Mouse (Mus musculus): ENCODE measurements around the gene Fxr2. TPM values are rescaled to one million over a fixed set of nuclear protein-coding genes. Genes with fewer than 3 reads are reported as not detected.

Gene Fxr2
- 12.5 and 13.6 TPM in 2 replicates for polyA plus RNA-seq (2015; fragmentation: Nextera tagmentation; extraction: Ambion mirVana)

DNA sequence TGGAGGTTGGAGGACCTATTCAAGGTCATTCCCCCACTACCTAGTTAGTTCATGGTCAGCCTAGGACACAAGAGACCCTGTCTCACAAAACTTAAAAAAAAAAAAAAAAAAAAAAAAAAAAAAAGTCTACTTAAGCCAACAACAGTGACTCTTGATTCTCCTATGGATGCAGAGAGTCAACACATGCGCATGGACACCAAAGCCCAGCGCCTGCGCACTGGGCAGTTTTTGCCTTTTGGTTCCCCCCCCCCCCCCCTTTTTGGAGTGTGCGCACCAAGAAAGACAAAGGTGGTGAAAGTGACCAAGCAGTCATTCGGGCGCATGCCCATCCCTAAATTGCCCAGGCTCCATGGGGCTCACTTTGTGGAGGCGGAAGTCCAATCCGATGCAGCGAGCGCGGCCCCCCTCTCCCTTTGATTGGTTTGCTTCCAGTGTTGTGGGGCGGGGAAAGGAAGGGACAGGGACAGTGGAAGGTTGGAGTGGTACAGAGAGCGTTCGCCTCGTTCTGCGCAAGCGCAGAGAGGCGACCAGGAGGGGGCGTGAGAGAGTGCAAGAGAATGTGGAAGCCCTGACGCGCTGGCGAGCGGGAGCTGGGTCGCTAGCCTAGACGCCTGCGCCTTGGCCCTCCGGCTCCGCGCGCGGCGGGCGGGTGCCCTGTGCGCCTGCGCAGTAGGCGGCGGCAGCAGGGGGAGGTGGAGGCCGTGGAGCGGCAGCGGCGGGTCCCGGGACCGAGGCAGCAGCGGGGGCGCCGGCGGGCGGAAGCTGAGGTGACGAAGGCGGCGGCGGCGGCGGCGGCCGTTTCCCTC lies at the start of gene Fxr2:
Gene Fxr2 (plus strand): TSS at position 707 of the 806 bp plus-strand sequence.

DNA sequence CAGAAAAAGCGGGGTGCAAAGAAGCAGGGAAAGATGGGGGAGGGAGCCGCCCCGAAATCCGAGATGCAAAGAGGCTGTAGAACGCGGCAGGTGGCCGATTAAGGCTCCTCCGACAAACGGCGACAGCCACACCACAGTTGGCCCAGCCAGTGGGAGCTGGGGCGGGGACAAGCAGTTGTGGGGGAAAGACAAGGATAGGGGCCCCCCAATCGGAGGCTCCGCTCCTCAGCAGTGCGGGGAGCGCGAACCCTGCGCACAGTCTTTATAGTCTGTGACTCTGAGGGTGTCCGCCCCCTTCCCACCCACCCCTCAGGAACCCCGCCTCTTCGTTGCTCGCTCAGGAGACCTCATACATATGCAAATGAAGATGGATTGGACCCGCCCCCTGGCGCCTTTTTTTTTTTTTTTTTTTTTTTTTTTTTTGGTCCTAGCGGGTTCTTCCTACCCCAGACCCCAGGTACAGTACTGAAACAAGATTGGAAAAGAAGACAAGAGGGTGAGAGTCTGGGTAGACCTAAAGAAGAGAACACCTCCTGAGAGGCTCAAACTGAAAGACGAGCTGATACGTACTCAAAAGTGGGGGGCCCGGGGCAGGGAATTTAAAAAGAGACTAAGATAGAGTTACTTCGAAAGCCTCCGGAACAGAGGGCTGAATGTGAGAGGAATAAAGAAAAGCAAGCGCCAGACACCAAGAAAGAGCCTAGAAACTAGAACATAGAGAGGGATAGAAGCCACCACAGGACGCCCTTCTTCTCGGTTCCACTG lies 26.9 kb upstream of the Fxr2 start, which contains the start of gene Atp1b2:
Gene Atp1b2 (minus strand): TSS at position 217 of the 765 bp plus-strand sequence.

DNA sequence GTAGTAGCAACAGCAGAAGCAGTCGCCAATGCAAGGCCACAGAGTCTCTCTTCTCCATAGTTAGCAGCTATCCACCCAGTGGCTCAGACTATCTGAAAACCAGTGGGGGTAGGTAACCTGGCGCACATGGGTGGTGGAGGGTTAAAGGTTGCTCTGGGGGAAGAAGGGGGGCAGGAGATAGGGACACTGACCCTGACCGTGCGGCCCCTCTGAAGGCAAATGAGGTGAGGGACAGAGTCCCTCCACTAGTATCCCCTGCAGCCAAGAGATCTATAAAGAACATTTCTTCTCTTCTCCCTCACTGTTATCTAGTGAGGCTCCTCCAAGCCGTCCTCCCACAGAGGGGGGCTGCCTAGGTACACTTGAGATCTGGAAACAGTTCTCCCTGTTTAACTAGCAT lies 15.0 kb upstream of the Fxr2 start, which contains the start of gene Shbg:
Gene Shbg (minus strand): TSS at position 101 of the 400 bp plus-strand sequence.

DNA sequence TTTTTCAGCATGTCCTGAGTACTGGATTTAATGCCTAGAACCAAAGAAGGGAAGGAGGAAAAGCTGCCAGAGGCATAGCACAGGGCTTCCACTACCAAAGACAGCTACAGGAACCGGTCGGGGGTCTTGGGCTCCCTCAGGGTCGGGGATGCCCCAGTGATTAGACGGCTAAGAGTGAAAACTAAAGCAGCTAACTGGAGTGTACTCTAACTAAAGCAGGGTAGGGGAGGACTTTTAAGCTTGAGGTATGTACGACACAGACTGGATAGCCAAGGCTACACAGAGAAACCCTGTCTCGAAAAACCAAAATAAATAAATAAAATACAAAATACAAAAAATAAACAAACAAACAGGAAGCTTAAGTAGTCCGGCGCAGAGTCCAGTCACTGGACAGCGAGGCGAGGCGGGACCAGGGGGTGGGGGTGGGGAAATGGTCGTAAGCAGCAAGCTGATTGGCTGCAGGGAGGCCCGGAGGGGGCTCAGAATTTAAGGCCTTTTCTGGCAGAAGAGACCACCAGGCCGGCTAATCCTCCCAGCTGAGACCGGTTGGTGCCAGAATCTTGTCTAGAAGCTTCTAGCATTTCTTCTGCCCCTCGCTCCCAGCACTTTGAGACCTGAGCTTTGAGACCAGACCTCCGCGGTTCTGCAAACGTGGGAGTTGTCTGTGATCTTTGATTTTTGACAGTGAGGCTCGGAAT lies 11.1 kb upstream of the Fxr2 start, which contains the start of gene Sat2:
Gene Sat2 (plus strand): TSS at position 454 of the 698 bp plus-strand sequence.

DNA sequence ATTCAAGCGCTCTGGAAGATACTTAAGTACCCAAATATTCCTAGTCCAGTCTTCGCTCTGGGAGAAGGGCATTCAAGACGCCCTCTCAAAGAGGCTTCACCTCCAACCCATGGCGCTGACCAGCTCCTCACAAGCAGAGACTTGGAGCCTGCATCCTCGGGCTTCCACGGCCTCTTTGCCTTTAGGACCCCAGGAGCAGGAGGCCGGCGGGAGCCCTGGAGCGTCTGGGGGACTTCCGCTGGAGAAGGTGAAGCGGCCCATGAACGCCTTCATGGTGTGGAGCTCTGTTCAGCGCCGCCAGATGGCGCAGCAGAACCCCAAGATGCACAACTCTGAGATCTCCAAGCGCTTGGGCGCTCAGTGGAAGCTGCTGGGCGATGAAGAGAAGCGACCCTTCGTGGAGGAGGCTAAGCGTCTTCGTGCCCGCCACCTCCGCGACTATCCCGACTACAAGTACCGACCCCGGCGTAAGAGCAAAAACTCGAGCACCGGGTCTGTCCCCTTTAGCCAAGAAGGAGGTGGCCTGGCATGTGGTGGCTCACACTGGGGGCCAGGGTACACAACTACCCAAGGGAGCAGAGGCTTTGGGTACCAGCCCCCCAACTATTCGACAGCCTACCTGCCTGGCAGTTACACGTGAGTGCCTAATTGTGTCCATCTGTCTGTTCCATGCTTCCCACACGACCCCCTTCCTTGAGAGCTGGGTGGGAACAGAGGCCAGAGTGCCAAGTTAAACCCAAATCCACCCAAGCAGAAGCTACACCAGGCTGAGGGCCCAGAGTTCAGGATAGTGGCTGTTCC lies 22.7 kb downstream of the Fxr2 start, which contains the start of gene Sox15:
Gene Sox15 (plus strand): TSS at position 51 of the 801 bp plus-strand sequence.

DNA sequence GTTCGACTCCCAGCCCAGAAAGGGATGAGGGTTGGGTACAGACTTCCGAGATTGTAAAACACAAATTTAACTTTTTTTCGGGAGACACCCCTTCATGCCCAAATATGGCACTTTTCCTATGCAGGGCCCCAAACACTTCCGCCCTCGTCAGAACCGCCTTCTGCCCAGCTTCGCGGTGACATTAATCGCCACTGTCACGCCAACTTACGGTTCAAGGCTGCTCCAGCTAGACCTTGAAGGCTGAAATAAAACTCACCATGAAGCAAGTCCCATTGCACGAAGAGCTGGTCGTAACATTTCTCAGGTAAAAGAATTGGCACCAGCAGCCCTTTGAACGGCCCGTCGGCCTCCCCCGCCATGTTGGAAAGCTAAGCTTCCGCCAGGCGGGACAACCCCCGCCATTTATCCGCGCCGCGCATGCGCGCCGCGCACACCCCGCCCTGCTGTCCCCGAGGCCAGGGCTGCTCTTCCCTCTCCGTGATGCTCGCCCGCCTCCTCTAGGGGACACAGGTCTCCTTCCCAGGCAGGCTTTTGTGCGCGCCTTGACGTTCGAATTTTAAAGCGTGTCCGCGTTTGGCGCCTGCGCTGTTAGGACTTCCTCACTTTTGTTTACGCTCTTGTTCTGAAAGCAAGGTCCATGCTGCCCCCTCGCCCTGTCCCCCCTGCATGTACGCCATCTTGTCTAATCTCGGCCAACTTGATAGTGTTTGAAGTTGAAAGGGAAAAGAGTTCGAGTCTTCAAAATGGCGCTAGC lies 29.6 kb downstream of the Fxr2 start, which contains the start of gene Mpdu1:
Gene Mpdu1 (minus strand): TSS at position 430 of the 754 bp plus-strand sequence.

DNA sequence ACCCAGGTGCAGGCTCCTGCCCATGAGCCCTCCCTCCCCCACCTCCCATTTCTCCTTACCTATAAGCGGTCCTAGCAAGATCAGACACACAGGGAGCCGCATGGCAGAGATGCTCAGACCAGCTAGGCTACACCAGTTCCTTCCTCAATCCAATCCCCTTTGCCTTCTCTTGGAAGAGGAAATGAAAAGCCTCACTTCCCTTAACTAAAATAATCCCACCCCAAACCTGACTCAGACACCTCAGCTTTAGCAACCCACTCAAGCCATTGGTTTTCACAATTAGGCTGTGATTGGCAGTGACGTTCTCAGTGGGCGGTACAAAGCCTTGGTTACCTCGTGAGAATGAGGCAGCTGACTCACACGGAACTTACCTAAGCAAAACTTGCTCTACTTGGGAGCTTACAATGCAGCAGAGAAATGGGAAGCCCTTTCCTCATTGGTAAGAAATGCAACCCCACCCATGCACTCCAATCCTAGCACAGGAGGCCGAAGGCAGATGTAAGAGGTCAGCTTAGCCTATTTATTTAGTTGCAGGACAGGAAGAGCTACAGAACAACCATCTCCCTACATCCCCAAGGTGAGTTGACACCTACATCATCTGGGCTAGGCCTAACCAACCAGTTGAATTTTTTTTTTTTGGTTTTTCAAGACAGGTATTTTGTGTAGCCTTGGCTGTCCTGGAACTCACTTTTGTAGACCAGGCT lies 33.3 kb downstream of the Fxr2 start, which contains the start of gene Cd68:
Gene Cd68 (minus strand): TSS at position 193 of the 704 bp plus-strand sequence.

DNA sequence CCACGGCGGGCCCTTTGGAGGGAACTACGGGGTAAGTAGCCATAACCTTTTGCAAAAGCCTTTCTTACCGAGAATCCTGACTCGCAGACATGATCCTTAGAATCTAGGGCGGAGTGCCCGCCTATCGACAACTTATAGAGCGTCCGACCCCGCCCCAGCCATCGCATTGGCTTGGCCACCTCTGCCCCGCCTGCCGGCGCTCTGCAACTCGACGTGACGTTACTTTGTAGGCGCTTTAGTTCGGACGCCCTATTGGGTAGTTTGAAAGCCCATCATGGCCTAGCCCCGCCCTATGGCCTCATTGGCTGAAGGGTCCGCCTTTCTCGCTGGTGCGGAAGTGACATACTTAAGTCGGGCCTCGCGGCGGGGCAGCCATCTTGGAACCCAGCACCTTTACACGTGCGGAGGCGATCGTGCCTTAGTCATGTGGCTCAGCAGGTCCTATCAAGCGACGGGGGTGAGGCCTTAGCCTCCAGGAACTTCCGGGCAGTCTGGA lies 39.5 kb downstream of the Fxr2 start, which contains the start of gene Eif4a1:
Gene Eif4a1 (minus strand): TSS at position 213 of the 496 bp plus-strand sequence.

DNA sequence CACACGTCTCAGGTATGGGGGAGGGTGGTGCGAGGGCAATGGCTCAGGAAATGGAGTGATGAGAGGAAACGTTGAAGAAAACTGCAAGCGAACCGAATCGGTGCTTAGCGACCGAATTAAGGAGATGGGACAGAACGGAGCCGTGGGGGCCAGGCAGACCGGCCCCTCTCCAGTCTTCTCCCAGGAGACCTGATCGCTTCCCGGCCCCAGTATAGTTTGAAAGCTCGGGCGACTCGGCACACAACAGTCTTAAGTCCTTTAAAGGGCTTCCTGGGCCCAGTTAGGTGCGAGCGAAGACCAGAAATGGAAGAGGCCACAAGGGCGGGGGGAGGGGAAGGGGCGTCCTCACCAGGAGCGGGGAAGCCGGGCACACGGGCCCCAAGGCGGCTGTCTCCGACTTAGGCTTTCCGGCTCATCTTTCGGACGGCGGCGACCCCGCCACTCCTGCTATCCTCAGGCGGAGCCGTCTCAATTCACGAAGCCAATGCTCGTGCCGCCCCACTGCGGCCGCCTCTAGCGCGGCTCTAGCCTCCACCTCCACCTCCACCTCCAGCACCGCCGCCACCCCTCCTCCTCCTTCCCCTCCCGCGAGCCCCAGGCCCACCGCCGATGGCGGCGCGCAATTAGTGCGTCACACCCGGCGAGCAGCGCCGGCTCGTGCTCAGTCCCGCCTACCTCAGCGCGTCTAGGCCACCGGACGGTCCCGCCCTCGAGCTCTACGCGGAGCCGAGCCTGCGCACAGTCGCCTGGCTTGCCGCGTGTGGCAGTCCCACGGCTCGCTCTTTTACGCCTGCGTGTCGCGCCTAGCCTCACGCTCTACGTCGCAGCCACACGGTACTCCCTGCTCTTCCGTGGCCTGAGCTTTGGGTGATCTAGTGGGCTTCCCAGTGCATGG lies 48.8 kb downstream of the Fxr2 start, which contains the start of gene Senp3:
Gene Senp3 (minus strand): TSS at position 771 of the 895 bp plus-strand sequence.

DNA sequence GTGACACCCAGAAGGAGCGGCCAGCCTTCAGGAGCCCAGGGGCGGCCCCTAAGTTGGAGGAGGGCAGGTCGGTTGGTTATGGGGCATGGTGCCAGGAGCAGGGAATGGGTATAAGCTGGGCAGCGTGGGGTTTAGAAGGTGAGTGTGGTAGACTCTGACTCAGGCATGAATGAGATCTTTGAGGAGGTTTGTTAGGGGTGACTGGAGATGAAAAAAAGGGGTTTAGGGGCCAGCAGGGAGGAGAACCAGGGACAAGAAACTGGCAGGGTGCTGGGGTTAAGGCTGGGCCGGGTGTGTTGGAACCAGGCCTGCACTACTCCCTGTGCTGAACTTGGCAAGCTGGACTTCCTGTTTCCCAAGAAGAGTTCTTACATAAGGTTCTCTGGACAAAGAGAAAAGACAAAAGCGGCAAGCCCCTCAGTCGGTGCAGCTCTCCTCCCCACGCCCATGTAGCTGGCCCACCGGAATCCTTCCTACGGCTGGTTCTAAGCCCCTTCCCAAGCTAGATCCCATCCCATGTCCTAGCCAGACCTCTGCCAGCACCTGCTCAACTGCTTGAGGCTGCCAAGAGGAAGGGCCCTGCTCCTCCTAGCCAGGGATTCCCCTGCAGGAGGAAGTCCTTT lies 52.8 kb downstream of the Fxr2 start, which contains the start of gene Tnfsf13:
Gene Tnfsf13 (minus strand): TSS at position 259 of the 623 bp plus-strand sequence.

DNA sequence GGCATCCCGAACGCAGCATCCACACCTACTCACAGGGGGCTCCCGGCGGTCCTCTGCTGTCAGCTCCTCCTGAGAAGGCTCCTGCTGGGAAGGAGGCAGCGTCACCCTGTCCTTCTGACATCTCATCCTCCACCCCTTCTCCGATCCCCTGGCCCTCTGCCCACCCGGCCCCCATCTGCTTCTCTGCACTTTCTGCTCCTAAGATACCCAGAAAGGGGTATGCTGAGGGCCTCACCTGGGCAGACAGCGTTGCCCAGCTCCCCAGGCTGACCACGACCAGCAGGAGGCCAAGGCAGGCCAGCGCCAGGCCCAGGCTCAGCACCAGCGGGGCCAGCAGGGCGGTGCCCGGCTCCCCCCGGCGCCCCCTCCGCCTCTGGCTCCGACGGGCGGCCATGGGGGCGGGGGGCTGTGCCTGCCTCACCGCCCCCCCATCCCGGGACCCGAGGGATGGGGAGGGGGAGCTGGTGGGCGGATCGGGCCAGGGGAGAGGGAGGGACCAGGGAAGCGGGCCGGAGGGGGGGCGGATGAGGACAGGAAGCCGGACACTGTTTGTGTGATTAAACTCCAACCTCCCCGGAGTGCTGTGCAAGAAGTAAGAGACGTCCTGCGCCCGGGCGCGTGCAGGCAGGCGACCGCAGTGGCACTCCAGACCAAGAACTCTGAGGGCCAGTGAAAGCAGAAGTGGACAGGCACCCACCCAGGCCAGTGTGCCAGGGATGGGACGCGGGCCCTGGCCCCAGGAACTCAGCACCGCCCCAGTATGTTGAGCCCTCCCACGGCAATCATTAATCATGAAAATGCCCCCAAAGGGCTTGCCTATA lies 62.8 kb downstream of the Fxr2 start, which contains the start of the genes Tnfsf12 and Tnfsfm13:
Gene Tnfsf12 (minus strand): TSS at position 489 of the 821 bp plus-strand sequence.
Gene Tnfsfm13 (minus strand): TSS at position 738 of the 821 bp plus-strand sequence.

MicroRNAs encoded within 50 kb of the gene (microRNA counts, 519-probe panel; counts per million panel counts)
- microRNA mmu-miR-1934 (not detected), microRNA mmu-miR-467f (3,529 counts per million, percentile 60 among the panel's probes with 10 or more counts)

Small RNA genes lying within 50 kb of the gene (microRNA-seq; reads per million reads assigned to microRNA genes)
- gene Mir1934 (2.5 reads per million), gene Mir467f (not detected)

Other genes starting within 250 kb of the Fxr2 start
- 157 and 160 TPM in 2 replicates for gene Naa38, start 237.5 kb upstream of the Fxr2 start, polyA plus RNA-seq (2015; fragmentation: Nextera tagmentation; extraction: Ambion mirVana)
- gene Cyb5d1, start 237.4 kb upstream of the Fxr2 start, polyA plus RNA-seq (2015; fragmentation: Nextera tagmentation; extraction: Ambion mirVana): 15.0 and 16.0 TPM in 2 replicates
- 19.0 and 19.9 TPM in 2 replicates for gene Tmem88, start 234.8 kb upstream of the Fxr2 start, polyA plus RNA-seq (2015; fragmentation: Nextera tagmentation; extraction: Ambion mirVana)
- 11.5 and 13.3 TPM in 2 replicates for gene Kdm6b, start 219.3 kb upstream of the Fxr2 start, polyA plus RNA-seq (2015; fragmentation: Nextera tagmentation; extraction: Ambion mirVana)
- 0.13 and 0.16 TPM in 2 replicates for gene Dnah2, start 83.9 kb upstream of the Fxr2 start, polyA plus RNA-seq (2015; fragmentation: Nextera tagmentation; extraction: Ambion mirVana)
- gene Efnb3, start 72.8 kb upstream of the Fxr2 start, polyA plus RNA-seq (2015; fragmentation: Nextera tagmentation; extraction: Ambion mirVana): 3.4 and 3.7 TPM in 2 replicates
- gene Wrap53, start 52.7 kb upstream of the Fxr2 start, polyA plus RNA-seq (2015; fragmentation: Nextera tagmentation; extraction: Ambion mirVana): 8.2 and 8.8 TPM in 2 replicates
- 44.4 and 46.3 TPM in 2 replicates for gene Trp53, start 52.6 kb upstream of the Fxr2 start, polyA plus RNA-seq (2015; fragmentation: Nextera tagmentation; extraction: Ambion mirVana)
- 13.2 and 14.4 TPM in 2 replicates for gene Atp1b2, start 27.0 kb upstream of the Fxr2 start, polyA plus RNA-seq (2015; fragmentation: Nextera tagmentation; extraction: Ambion mirVana)
- gene Shbg, start 15.1 kb upstream of the Fxr2 start, polyA plus RNA-seq (2015; fragmentation: Nextera tagmentation; extraction: Ambion mirVana): not detected in 2 replicates
- 19.2 and 22.9 TPM in 2 replicates for gene Sat2, start 11.0 kb upstream of the Fxr2 start, polyA plus RNA-seq (2015; fragmentation: Nextera tagmentation; extraction: Ambion mirVana)
- 3.2 and 7.1 TPM in 2 replicates for gene Sox15, start 22.3 kb downstream of the Fxr2 start, polyA plus RNA-seq (2015; fragmentation: Nextera tagmentation; extraction: Ambion mirVana)
- gene Mpdu1, start 29.7 kb downstream of the Fxr2 start, polyA plus RNA-seq (2015; fragmentation: Nextera tagmentation; extraction: Ambion mirVana): 33.5 and 41.2 TPM in 2 replicates
- 27.9 and 48.1 TPM in 2 replicates for gene Cd68, start 33.2 kb downstream of the Fxr2 start, polyA plus RNA-seq (2015; fragmentation: Nextera tagmentation; extraction: Ambion mirVana)
- gene Eif4a1, start 39.4 kb downstream of the Fxr2 start, polyA plus RNA-seq (2015; fragmentation: Nextera tagmentation; extraction: Ambion mirVana): 378 and 433 TPM in 2 replicates
- 46.3 and 49.8 TPM in 2 replicates for gene Senp3, start 49.1 kb downstream of the Fxr2 start, polyA plus RNA-seq (2015; fragmentation: Nextera tagmentation; extraction: Ambion mirVana)
- 0.47 and 0.62 TPM in 2 replicates for gene Tnfsf13, start 52.8 kb downstream of the Fxr2 start, polyA plus RNA-seq (2015; fragmentation: Nextera tagmentation; extraction: Ambion mirVana)
- 17.2 and 17.8 TPM in 2 replicates for gene Tnfsf12, start 62.9 kb downstream of the Fxr2 start, polyA plus RNA-seq (2015; fragmentation: Nextera tagmentation; extraction: Ambion mirVana)
- gene Tnfsfm13, start 63.1 kb downstream of the Fxr2 start, polyA plus RNA-seq (2015; fragmentation: Nextera tagmentation; extraction: Ambion mirVana): 4.7 and 5.4 TPM in 2 replicates
- gene Polr2a, start 125.6 kb downstream of the Fxr2 start, polyA plus RNA-seq (2015; fragmentation: Nextera tagmentation; extraction: Ambion mirVana): 9.3 and 10.3 TPM in 2 replicates
- gene Slc35g3, start 129.0 kb downstream of the Fxr2 start, polyA plus RNA-seq (2015; fragmentation: Nextera tagmentation; extraction: Ambion mirVana): not detected in 2 replicates
- 3.9 and 4.3 TPM in 2 replicates for gene Zbtb4, start 132.9 kb downstream of the Fxr2 start, polyA plus RNA-seq (2015; fragmentation: Nextera tagmentation; extraction: Ambion mirVana)
- 5.9 and 6.9 TPM in 2 replicates for gene Chrnb1, start 163.0 kb downstream of the Fxr2 start, polyA plus RNA-seq (2015; fragmentation: Nextera tagmentation; extraction: Ambion mirVana)
- gene Fgf11, start 168.9 kb downstream of the Fxr2 start, polyA plus RNA-seq (2015; fragmentation: Nextera tagmentation; extraction: Ambion mirVana): 0.78 and 0.86 TPM in 2 replicates
- 13.7 TPM in 2 replicates for gene Tmem102, start 172.6 kb downstream of the Fxr2 start, polyA plus RNA-seq (2015; fragmentation: Nextera tagmentation; extraction: Ambion mirVana)
- gene Gm39566, start 182.3 kb downstream of the Fxr2 start, polyA plus RNA-seq (2015; fragmentation: Nextera tagmentation; extraction: Ambion mirVana): not detected in 2 replicates
- not detected in 2 replicates for gene Spem2, start 185.5 kb downstream of the Fxr2 start, polyA plus RNA-seq (2015; fragmentation: Nextera tagmentation; extraction: Ambion mirVana)
- gene Spem1, start 189.2 kb downstream of the Fxr2 start, polyA plus RNA-seq (2015; fragmentation: Nextera tagmentation; extraction: Ambion mirVana): 0.25 TPM in 1 of 2 replicates, not detected in the other
- 3.0 and 3.5 TPM in 2 replicates for gene Nlgn2, start 204.8 kb downstream of the Fxr2 start, polyA plus RNA-seq (2015; fragmentation: Nextera tagmentation; extraction: Ambion mirVana)
- gene Tmem256, start 205.5 kb downstream of the Fxr2 start, polyA plus RNA-seq (2015; fragmentation: Nextera tagmentation; extraction: Ambion mirVana): 421 and 430 TPM in 2 replicates
- gene Plscr3, start 213.4 kb downstream of the Fxr2 start, polyA plus RNA-seq (2015; fragmentation: Nextera tagmentation; extraction: Ambion mirVana): 94.6 and 111 TPM in 2 replicates
- 6.2 and 6.4 TPM in 2 replicates for gene Tnk1, start 225.7 kb downstream of the Fxr2 start, polyA plus RNA-seq (2015; fragmentation: Nextera tagmentation; extraction: Ambion mirVana)
- not detected in 2 replicates for gene Tmem95, start 245.0 kb downstream of the Fxr2 start, polyA plus RNA-seq (2015; fragmentation: Nextera tagmentation; extraction: Ambion mirVana)
- 9.2 and 10.3 TPM in 2 replicates for gene Kctd11, start 248.4 kb downstream of the Fxr2 start, polyA plus RNA-seq (2015; fragmentation: Nextera tagmentation; extraction: Ambion mirVana)